Mouse (Mus musculus) testis, postnatal 14 days (tissue): Measurements from ENCODE around the gene Vamp8.

Source experiments
- DNase-seq: peaks from one replicate; pipeline ENCODE4 v3.0.0; 2021; ENCODE audit warnings: low spot score

Gene Vamp8

DNA sequence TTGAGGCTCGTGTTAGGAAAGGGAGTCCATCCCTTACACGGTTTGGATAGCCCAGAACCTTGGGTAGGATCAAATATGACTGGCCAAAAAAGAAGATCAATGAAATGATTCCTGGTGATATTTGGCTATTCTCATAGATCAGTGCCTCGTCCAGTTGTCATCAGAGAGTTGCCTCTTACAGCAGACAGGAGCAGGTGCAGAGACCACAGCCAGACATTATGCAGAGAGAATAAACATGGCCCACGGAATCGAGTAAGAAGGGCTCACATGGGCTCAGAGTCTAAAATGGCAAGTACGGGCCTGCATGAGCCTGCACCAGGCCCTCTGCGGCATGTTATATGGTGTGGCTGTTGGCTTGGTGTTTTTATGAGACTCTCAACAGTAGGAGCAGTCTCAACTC lies 14.9 kb upstream of the Vamp8 start:
- DNase-seq, result no peak

DNA sequence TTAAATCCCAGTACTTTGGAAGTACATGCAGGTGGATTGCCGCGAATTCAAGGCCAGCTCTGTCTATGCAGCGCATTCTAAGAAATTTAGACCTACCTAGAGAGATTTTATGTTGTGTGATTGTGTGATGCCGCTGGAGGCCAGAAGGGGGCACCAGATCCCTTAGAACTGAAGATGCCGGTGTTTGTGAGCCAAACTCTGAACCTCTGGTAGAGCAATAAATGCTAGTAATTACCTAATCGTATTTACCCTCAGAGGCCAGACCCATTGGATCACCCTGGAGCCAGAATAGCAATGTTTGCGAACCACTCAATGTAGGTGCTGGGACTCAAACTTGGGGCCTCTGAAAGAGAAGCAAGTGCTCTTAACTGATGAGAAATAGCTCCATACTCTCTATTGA lies 11.4 kb upstream of the Vamp8 start:
- peak; percentile 43 for DNase-seq

DNA sequence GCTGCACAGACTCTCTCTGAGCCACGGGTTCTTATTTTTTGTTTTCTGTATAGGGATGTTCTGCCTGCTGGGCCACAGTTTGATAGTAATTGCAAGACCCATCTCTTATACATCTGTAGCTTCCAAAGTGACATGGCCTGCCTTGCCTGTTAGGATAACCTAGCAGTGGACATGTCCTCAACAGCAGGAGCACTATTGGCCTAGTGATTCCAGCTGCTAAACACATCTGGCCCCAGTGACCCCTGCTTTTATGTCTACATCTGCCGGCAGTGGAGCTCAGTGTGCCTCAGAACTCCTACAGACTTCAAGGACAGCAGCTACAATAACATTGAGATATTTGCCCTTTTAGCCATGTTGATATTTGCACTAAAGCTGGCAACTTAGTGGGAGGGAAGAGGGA lies 9.5 kb upstream of the Vamp8 start:
- DNase-seq, result no peak

DNA sequence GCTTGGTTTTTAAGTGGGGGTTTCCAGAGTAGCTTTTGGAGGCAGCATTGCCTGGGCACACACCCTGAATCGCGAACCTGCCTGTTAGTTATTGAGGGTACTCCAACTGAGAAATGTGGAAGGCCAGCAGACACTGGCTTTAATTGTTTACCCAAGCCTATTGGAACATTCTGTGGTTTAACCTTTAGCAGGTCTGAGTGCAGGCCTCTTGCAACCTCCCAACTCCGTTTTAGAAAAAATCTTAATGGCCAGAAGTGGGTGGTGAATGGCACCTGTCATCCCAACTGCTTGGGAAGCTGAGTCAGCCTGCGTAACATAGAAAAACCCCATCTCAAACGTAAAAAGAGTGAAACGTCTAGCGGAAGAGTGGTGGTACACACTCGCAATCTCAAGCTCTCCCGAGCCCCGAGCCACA lies 6.3 kb upstream of the Vamp8 start:
- no peak for DNase-seq

DNA sequence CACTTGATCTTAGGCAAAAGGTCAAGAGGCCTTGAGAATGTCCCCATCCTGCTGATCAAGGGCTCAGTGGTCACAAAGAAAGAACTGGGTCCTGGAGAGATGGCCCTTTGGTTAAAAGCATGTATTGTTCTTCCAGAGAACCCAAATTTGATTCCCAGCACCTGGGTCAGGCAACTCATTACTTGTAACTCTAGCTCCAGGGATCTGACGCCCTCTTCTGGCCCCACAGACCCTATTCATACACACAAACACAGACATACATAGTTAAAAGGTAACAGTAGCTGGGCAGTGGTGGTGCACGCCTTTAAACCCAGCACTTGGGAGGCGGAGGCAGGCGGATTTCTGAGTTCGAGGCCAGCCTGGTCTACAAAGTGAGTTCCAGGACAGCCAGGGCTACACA lies 1.8 kb upstream of the Vamp8 start:
- no peak for DNase-seq

DNA sequence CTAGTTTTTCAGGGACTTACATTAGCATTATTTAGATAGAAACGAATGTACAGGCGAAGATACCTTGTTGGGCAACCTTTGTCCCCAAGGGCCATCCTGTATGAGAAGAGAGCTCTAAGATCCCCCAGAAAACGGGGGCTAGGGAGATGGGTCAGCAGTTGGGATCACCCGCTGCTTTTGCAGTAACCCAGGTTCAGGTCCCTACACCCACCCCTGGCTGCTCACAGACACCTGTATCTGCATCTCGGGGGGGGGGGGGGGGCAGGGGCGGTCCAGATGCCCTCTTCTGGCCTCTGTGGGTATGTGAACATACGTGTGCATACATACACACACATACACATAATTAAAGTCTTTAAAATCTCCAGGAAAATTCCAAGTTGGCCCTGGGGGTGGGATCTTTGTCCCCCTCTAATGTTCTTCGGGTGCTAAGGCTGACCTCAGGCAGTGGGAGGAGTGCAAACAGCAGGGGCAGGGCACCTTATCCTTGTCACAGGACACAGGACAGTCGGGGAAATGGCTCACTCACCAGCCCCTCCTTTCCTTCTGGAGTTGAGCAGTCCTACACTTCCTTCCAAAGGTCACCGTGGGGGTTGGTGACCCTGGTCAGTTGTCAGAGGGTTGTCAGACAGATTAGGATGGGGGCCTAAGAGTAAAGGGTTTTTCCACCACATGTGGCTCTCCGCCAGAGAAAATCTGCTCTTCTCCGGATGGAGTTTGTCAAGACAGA lies 455 bp upstream of the Vamp8 start:
- no peak for DNase-seq

DNA sequence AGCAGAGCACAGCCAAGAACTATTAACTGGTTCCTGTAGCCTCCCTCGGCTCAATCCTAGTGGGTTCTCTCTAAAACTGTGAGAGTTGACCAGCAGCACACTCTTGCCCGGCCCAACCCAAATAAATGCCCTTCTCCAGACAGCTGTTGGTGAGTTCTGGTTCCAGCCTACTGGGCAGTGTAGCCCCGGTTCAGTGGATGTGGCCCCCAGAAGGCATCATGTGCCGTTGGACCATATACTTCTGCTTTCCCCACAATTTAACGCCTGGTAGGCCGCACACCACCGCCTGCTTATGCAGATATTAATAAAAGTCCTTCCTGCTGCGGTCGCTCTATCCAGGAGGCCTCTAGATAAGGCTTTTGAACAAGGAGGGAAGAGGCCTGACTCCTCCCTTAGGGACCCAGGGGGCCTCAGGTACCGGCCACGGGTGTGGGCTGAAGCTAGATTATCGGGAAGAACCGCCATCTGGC lies 997 bp downstream of the Vamp8 start:
- peak; percentile 22 for DNase-seq

DNA sequence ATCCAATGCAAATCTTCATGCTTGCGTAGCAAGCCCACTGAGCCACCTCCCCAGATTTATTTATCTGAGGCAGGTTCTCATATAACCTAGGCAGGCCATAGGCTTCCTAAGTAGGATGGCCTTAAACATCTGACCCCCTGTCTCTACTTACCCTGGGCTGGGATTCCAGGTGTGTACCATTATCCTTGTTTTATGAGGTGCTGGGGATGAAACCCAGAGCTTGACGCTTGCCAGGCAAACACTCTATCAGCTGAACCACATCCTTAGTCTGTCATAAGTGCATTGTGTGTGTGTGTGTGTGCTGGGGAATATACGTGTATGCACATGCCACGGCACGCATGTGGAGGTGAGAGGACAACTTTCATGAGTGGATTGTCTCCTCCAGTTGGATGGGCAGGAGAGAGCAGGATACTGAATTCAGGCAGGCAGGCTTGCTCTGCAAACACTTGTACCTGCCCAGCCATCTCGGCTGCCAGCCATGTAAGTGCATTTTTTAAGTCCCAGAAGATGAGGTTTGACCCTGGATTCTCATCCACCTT lies 1.6 kb downstream of the Vamp8 start:
- no peak for DNase-seq

DNA sequence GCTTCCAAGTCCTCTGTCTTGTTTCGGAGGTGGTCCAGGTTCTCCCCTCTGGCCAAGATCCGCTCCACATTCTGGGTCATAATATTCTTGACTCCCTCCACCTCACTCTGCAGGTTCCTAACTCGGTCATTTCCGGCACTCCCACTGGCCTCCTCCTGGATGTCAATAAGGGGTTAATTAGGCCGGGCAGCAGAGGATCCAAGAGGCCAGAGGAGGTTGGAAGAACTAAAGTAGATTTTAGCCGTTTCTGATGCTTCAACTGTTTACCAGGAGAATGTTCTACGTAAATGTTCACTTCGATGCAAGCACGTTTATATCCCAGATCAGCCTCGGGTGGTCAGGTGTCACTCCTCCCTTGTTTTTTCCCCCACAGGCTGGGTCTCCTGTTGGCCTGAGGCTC lies 2.2 kb downstream of the Vamp8 start:
- DNase-seq, result no peak

DNA sequence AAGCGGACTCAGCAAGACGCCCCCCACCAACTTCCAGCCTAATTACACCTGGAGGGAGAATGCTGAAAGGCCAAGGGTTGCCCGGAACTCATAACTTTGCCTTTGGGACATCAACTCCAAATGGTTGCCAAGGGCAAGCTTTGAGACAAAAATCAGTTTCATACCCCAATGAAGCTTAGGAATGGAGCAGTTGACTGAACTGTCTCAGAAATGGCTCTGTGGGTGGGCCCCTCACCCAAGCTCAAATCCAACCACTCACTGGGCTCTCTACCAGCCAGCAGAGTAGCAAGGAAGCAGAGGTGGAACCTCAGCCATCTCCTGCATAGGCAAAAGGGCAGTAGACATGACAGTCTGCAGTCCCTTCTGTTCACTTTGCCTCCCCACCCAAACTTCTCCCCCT lies 2.7 kb downstream of the Vamp8 start:
- no peak for DNase-seq

DNA sequence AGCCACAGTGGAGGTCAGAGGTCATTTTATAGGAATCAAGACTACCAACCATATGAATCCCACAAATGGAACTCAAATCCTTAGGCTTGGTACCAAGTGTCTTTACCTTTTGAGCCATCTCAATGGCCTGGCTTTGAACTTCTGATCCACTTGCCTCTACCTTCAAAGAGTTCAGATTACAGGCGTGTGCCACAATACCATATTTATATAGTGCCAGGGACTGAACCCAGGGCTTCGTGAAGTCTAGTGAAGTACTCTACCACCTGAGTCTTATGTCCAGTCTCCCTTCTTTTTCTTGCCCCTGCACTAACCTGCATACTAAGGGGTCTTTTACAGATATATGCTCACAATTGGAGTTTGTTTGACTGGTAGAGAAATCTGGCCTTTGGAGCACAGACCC lies 3.9 kb downstream of the Vamp8 start:
- no peak for DNase-seq

DNA sequence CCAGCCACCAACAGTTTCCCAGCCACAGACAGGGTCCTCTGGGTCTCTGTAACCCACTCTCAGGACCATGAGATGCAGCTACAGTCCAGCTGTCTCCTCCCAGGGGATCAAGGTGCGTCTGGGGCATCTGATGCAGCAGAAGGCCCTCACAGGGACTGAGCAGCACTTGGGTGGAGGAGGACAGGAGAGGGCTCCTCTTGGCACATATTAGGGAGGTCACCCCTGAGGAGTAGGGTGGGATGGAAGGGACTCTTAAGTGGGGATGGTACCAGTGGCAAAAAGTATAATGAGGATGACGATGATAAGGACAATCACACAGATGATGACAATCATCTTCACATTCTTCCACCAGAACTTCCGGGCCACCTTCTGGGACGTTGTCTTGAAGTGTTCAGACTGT lies 5.2 kb downstream of the Vamp8 start:
- DNase-seq, result no peak

DNA sequence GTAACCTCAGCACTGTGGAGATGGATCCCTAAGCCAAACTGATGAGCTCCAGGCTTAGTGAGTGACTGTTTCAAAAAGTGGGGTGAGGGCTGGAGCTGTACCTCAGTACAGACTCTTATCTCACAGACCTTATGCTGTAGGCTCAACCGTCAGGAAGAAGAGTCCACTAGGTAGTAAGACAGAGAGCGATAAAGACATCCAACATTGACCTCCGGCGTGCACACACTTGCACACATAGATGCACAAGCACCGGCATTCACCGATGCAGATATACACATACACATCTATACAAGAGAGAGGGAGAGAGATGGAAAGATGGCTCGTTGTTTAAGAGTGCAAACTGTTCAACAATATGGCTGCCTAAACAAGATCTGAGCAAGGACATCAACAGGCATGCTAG lies 6.6 kb downstream of the Vamp8 start:
- DNase-seq, result no peak

DNA sequence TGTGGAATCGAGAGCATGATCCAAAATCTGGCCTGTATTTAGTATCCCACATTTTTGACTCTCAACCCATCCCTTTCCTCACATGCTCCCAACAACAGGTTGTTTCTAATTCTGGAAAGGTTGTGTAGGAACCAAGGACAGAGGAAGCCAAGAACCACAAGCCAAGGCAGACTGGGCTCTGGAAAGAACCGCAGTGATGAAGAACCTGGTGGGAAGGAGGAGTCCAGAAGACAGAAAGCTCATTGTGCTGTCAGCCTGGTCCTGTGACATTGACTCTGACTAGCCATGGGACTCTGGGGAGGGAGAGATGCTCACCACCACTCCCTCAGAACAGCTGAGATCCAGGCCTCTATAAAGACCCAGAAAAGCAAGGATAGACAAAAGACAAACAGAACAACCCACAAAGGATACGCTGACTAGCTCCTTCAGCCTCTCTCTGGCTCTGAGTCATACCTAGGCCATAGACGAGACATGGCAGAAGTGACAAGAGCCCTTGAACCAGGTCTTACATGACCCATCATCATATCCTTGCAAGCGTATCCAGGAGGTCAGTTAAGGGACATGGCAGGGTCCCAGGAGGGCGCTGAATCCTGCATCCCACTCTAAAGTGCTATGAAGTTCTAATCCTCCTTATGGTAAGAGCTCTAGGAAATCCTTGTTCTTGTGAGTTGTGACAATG lies 7.2 kb downstream of the Vamp8 start:
- no peak for DNase-seq

DNA sequence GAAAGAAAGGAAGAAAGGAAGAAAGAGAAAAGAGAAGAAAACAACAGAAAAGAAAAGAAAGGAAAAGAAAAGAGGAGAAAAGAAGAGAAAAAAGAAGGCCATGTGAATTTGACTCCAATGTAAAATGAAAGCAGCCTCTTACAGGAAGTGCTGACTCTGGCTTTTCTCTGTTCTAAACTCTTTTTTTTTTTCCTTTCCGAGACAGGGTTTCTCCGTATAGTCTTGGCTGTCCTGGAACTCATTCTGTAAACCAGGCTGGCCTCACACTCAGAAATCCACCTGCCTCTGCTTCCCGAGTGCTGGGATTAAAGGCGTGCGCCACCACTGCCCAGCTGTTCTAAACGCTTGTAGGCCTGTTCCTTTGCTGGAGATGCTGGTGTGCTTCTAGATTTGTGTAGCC lies 8.0 kb downstream of the Vamp8 start:
- DNase-seq, result no peak

DNA sequence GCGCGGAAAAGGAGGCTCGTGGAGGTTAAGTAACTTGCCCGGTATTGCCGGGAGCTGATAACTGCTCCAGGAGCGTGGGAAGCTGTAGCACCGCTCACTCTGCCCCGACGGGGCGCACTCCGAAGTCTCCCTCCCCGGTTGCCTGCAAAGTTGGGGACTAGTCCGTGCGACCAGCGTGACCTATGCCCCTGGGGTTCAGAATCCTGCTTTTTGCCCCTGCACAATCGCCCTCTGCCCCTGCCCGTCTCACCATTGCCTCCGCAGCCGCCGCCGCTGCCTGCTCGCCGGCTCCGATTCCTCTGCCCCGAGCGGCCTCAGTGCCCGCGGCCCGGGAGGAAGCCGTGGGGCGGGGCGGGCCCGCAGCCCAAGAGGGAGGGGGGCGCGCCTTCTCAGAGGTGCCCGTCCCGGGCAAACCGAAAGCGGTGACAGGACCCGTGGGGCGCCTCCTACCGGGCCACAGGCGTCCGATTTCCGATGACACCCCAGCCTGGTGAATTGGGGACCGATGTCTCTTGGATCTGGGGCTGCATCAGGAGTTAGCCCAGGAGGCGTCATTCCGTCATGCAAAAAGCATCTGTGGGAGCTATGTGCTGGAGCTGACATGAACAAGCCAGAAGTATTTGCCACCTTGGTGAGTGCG lies 10.3 kb downstream of the Vamp8 start, which contains the start of gene Vamp5:
Gene Vamp5, minus strand, starts transcription at position 338 of the 640 bp plus-strand sequence.
- DNase-seq, result peak; percentile 62

DNA sequence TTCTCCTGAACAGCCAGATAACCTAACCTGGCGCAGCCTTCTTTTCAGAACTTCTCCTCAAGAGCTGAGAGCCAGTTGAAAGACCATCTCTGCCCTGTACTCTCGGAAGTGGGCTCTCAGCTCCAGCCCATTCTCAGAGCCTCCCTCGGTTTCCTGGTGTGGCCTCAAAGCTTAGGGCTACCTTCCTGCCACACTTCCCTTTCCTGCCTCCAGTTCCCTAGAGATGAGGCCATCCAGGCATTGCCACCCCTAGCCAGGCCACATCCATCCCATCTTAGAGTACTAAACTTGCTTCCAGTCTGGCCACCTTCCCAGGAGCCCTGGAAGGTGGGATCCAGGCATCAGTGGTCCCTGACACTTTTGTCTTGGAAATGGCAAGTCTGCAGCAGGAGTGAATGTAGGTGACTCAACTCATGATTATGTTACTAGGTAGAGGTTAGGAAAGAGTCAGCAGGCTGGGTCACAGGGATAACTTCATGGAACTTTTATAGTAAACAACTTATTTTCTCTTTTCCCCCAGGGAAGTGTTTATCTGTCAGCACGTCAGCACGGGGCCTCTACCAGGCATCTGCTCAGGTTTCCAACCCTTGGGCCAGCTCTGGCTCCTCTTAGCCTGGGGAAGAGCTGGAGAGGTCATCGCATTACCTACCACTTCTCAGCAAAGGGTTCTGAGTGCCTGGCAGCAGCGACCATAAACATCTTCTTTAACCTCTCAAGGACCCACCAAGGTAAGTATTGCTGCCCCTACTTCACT lies 10.9 kb downstream of the Vamp8 start:
- DNase-seq, result no peak

DNA sequence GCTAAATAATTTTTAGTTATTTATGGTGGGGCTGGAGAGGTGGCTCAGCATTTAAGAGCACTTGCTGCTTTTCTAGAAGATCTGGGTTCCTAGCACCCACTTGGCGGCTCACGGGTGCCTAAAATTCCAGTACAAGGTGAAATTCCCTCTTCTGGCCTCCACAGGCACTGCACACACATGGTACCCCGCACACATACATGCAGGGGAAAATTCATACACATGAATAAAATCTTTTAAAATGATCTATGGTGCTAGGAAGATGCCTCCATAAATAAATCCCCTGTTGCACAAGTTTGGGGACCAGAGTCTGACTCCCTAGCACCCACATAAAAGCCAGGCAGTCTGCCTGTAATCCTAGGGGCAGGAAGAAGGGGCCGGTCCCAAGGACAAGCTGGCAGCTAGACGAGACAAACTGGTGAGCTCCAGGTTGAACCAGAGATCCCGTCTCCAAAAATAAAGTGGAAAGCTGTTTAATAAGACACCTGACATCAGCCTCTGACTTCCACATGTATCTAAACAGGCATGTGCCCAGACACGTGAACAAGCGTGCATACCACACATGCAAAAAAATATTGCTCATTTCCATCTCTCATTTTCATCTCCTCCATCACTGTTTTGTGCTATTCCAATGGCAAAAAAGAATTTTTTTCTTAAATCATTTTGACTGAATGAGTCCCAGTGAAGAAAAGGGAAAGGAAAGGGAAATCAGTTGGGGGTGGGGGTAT lies 11.8 kb downstream of the Vamp8 start:
- DNase-seq, result no peak

DNA sequence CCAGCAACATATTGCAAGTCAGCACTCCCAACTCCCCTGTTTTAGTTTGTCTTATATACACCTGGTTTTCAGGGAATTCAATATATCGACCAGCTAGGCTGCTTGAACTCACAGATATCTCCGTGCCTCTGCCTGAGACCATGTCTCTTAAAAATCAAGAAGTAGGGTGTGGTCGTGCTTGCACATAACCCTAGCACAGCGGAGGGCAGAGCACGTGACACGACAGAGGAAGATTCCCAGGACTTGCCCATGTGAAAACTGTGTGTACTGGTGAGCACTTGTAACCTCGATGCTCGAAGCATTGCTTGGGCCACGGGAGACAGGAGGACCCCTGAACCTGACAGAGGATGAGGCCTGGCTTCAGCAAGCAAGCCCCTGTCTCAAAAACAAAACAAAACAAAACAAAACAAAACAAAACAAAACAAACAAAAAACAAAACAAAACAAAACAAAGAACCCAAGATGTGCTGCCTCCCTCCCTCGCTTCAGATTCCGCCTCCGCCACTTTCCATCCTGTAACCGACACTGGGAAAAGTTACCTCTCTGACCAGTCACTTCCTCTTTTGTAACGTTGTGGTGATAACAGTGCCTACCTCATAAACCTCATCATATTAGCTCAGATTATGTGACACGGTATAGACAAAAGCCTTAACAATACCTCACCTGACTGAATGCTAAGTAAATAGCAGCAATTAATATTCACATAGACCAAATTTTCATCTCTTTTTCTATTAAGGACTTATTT lies 15.5 kb downstream of the Vamp8 start:
- no peak for DNase-seq

DNA sequence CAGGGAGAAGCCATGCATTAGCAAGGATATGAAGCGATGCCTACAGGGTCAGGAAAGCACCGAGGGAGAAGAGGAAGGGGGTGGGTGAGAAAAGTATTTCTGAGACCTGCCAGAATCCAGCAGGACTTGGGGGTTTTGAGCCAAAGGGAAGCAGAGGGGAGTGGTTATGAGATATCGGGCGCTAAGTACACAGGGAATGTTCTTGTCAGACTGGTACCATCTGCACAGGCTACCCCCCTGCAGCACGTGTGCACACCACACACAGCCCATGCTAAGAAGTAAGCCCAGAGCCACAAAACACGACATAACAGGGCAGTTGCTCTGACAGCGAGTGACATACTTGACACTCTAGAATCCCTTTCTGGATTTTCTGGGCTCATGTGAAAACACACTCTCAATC lies 16.3 kb downstream of the Vamp8 start:
- no peak for DNase-seq

DNA sequence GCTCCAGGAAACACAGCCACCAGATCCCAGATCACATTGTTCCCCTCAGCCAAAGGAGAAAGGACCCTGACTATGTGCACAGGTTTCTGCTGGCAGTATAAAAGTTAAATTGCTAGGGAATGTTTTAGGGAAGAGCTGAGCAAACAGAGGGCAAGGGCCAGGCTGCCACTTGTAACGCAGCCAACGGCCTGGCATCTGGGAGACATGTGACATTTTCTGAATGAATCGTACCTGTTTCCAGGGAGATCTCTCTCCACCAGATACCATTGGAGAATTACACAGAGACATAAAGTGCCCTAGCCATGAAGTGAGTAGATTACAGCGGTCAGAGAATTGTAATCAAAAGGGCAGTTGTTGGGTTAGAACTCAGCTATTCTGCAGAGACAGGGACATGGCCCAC lies 17.3 kb downstream of the Vamp8 start:
- DNase-seq, result no peak
